In the genomic region with DNA sequence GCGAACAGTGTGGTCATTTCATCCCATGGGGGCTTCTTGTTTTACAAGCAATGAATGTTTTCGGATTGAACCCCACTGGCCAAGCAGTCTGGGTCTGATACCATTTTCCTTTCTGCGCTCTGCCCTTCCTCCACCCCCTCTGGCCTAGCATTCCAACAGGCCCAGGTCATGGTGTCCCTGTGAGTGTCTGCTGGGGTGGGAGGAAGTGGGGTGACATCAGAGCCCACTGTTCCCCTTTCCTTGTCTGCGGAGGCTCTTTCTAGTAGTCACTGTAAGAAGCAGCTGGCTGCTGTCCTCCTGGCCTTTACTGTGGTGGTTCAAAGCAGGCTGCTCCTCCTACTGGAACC, we compare ENCODE assay signal across 10 mouse cellular contexts. TPM values are rescaled to one million over a fixed set of nuclear protein-coding genes. Genes with fewer than 3 reads are reported as not detected.
DNase-seq lines count a peak whose midpoint lies in the region; ATAC-seq and TF ChIP-seq lines count a peak whose summit lies in the region.
"Had no signal": no experiment of that assay in that cellular context is flagged by ENCODE, and none has a peak within 500 bp of the region (broad histone marks: within the 10 kb centered on the region; RNA-seq: fewer than 3 reads in every experiment).

No protein-coding gene starts in this region.

- DNase-seq in layer of hippocampus, adult 11-12 months (ENCODE audit: low spot score): peak; percentile 50
- DNase-seq in layer of hippocampus, adult 8-10 months (ENCODE audit: low spot score in 2 of 2): no peak
- DNase-seq in brain, adult 2 months (ENCODE audit: low read depth, low spot score): peak; percentile 42
- DNase-seq in lung, postnatal 0 days (ENCODE audit: low spot score): peak; percentile 86
- no peak for DNase-seq in retina, embryonic 14.5 days (ENCODE audit: low spot score)
- DNase-seq in cerebellum, postnatal 4 days (ENCODE audit: low spot score in 2 of 2): no peak
- DNase-seq in testis, postnatal 10 days (ENCODE audit: low spot score): no peak

- 59% methylated on average over 4 of the region's 4 CpGs for WGBS in hindbrain, embryonic 16.5 days
- WGBS in lung, postnatal 0 days: 43% methylated on average over 4 of the region's 4 CpGs

- H3K27me3 ChIP-seq in hindbrain, embryonic 16.5 days (replicated peaks; ENCODE audit: control insufficient read depth, insufficient read depth, low read length): no peaks in the 10 kb centered on the region
- no peaks in the 10 kb centered on the region for H3K27me3 ChIP-seq in lung, postnatal 0 days (replicated peaks; ENCODE audit: insufficient read depth, low read length)

- ATAC-seq in hindbrain, embryonic 16.5 days: no peak
- peak; percentile 87 for ATAC-seq in lung, postnatal 0 days

- H3K4me3 ChIP-seq in hindbrain, embryonic 16.5 days (ENCODE audit: low read length): no peak overlapping the region
- H3K4me3 ChIP-seq in lung, postnatal 0 days (ENCODE audit: low read depth, low read length): no peak overlapping the region
- H3K4me3 ChIP-seq: erythroblast, embryonic 14.5 days had no signal

- peak overlapping the region; percentile 30 for H3K27ac ChIP-seq in hindbrain, embryonic 16.5 days (ENCODE audit: low read depth, low read length)
- H3K27ac ChIP-seq in lung, postnatal 0 days (ENCODE audit: low read length): peak overlapping the region; percentile 74

- no peak for TF ChIP-seq EP300 in lung, postnatal 0 days (IDR thresholded peaks at IDR 0.05)

- H3K36me3 ChIP-seq in hindbrain, embryonic 16.5 days (ENCODE audit: control insufficient read depth, insufficient read depth, low read length): no peaks in the 10 kb centered on the region
- no peaks in the 10 kb centered on the region for H3K36me3 ChIP-seq in lung, postnatal 0 days (ENCODE audit: insufficient read depth, low read length)

- TF ChIP-seq CTCF in lung, postnatal 0 days (IDR thresholded peaks at IDR 0.05): no peak

- peaks cover 37% of the 10 kb centered on the region for H3K4me1 ChIP-seq in hindbrain, embryonic 16.5 days (ENCODE audit: control insufficient read depth, insufficient read depth, low read depth, low read length)
- peaks cover 40% of the 10 kb centered on the region for H3K4me1 ChIP-seq in lung, postnatal 0 days (ENCODE audit: insufficient read depth, low read depth, low read length)

- no peaks in the 10 kb centered on the region for H3K9me3 ChIP-seq in hindbrain, embryonic 16.5 days (ENCODE audit: control insufficient read depth, low read length)
- H3K9me3 ChIP-seq in lung, postnatal 0 days (ENCODE audit: low read length): no peaks in the 10 kb centered on the region

- H3K4me2 ChIP-seq in hindbrain, embryonic 16.5 days (ENCODE audit: low read length): no peak overlapping the region
- no peak overlapping the region for H3K4me2 ChIP-seq in lung, postnatal 0 days (replicated peaks; ENCODE audit: low read depth, low read length)

- H3K9ac ChIP-seq in hindbrain, embryonic 16.5 days (ENCODE audit: low read depth, low read length): no peak overlapping the region
- H3K9ac ChIP-seq in lung, postnatal 0 days (replicated peaks; ENCODE audit: low read depth): no peak overlapping the region

RNA-seq across cellular contexts. Expression of gene Peli2, which starts 10.9 kb away (rescaled TPM):
- total RNA-seq in layer of hippocampus, adult 8-10 months (2022): 10 to 100 TPM; 24.2 to 36.6 (median 30.0) TPM
- polyA plus RNA-seq in hindbrain, embryonic 16.5 days (2015; fragmentation: Nextera tagmentation; extraction: Ambion mirVana): 8.0 and 8.7 TPM in 2 replicates
- 9.6 and 11.7 TPM in 2 replicates for polyA plus RNA-seq in lung, postnatal 0 days (2015; fragmentation: Nextera tagmentation; extraction: Ambion mirVana)
- total RNA-seq: MEL had no signal
- polyA plus RNA-seq: erythroblast, embryonic 14.5 days had no signal

Comparison
In these comparisons a context has a peak if more than half of its experiments do, and no peak if none do; other contexts are left out.
1. DNase-seq: peak in layer of hippocampus, adult 11-12 months (single experiment), brain, adult 2 months (single experiment) and lung, postnatal 0 days (single experiment); none in layer of hippocampus, adult 8-10 months (0 of 2), retina, embryonic 14.5 days (single experiment), cerebellum, postnatal 4 days (0 of 2) and testis, postnatal 10 days (single experiment).